Mouse (Mus musculus) midbrain, embryonic 11.5 days (tissue): ENCODE results near the gene Kif20b. TPM values are rescaled to one million over a fixed set of nuclear protein-coding genes. Genes with fewer than 3 reads are reported as not detected.

Experiments
- ATAC-seq: fragments of 200-750 bp; cut with Nextera tagmentation; 2 replicates; pipeline ENCODE4 v1.8.0; 2017; ENCODE audit warnings: moderate TSS enrichment, moderate library complexity; ENCODE audit not compliant: low FRiP score
- DNase-seq: peaks from one replicate; pipeline ENCODE4 v3.0.0; 2015; ENCODE audit warnings: low spot score; ENCODE audit errors: missing footprints
- H3K27ac ChIP-seq: fragments of 300-500 bp; sonication (generic); 2 replicates; pipeline ENCODE4 v1.5.1; 2014; ENCODE audit warnings: low read depth, low read length
- H3K27me3 ChIP-seq: fragments of 300-500 bp; sonication (generic); 2 replicates; pipeline ENCODE4 v1.6.1; 2014; ENCODE audit warnings: mild to moderate bottlenecking, low read length, moderate library complexity, mixed read lengths; ENCODE audit not compliant: control insufficient read depth, insufficient read depth
- H3K36me3 ChIP-seq: fragments of 300-500 bp; sonication (generic); 2 replicates; pipeline ENCODE4 v1.6.1; 2014; ENCODE audit warnings: mild to moderate bottlenecking, low read length, moderate library complexity, mixed read lengths; ENCODE audit not compliant: control insufficient read depth, insufficient read depth
- H3K4me1 ChIP-seq: fragments of 300-500 bp; sonication (generic); 2 replicates; pipeline ENCODE4 v1.6.1; 2014; ENCODE audit warnings: low read length; ENCODE audit not compliant: control insufficient read depth, insufficient read depth
- H3K4me2 ChIP-seq: fragments of 300-500 bp; sonication (generic); 2 replicates; pipeline ENCODE4 v1.6.1; 2014; ENCODE audit warnings: mild to moderate bottlenecking, moderate library complexity
- H3K4me3 ChIP-seq: fragments of 300-500 bp; sonication (generic); 2 replicates; pipeline ENCODE4 v1.5.1; 2014; ENCODE audit warnings: low read depth, low read length
- H3K9ac ChIP-seq: fragments of 300-500 bp; sonication (generic); 2 replicates; pipeline ENCODE4 v1.6.1; 2014; ENCODE audit warnings: low read length
- H3K9me3 ChIP-seq: fragments of 300-500 bp; sonication (generic); 2 replicates; pipeline ENCODE4 v1.6.1; 2016; ENCODE audit warnings: low read length; ENCODE audit not compliant: control insufficient read depth
- WGBS: fragments of 180-500 bp; shearing (Covaris S2); extraction: QIAGEN DNeasy Blood & Tissue Kit; methylation state at CpG from one replicate; pipeline ENCODE4 v1.1.7; 2014; 5-methylcytosine and 5-hydroxymethylcytosine counted together
- polyA plus RNA-seq: library from polyadenylated mRNA; unstranded; fragments of >200 nt; fragmentation: Nextera tagmentation; extraction: Ambion mirVana; gene quantifications from 2 replicates; pipeline ENCODE4 v1.2.1, GENCODE M21; 2014

The Kif20b gene
- polyA plus RNA-seq = 66.6 and 67.6 TPM in 2 replicates

DNA sequence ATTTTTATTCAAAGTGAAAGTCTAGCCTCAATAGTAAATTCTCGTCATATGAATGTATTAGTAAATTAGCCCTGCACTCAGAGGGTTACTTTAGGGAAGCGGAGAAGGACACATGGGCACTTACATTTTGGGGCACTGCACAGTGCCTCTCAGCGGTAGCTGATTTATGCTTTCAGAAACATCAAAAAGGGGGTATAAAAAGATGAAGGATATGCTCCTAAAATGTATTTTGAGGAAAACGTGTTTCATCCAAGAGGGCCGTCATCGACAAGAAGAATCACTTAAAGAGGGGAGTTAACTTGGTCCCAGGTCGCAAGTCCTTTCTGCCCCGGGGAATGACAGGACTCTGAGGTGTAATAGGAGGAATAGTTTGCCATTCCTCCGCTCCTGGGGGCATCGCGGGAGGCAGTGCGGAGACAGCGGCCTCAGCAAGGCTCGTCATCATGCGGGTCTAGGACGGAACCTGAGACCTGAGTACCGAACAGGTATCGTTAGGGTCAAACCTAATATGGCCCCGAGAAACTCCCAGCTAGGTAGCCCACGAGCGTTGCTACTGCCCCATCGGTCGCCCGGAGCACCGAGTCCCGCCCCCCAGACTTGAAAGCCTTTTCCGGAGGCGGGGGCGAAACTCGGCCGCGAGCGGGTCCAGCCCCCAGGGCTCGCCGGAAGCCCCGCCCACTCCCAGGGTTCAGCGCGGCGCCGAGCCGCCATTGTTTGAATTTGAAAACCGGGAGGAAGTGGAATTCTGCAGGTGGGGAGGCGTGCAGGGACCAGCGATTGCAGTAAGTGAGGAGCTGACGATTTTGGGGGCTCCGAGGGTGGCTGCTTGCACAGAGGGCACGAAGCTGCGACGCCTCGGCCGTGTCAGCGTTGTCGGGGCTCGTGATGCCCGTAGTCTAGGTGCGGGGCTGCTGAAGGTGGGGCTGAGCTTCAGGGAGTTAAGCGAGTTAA is at the start of gene Kif20b:
Gene Kif20b, plus strand, starts transcription at position 710 of the 951 bp plus-strand sequence.
- under 1% methylated on average over 57 of the region's 57 CpGs for WGBS
- H3K9me3 ChIP-seq = no peaks in the 10 kb centered on the region
- peak; percentile 97 for ATAC-seq
- H3K27me3 ChIP-seq = no peaks in the 10 kb centered on the region
- peak within 1 kb of the TSS; percentile 59 for H3K4me2 ChIP-seq
- no peaks in the 10 kb centered on the region; the same call in 1 of the 2 replicates for H3K4me1 ChIP-seq
- peak within 1 kb of the TSS; percentile 69 for H3K4me3 ChIP-seq
- H3K27ac ChIP-seq = no peak within 1 kb of the TSS
- H3K9ac ChIP-seq = peak within 1 kb of the TSS; percentile 77
- peak; percentile 98 for DNase-seq
- no peaks in the 10 kb centered on the region for H3K36me3 ChIP-seq

DNA sequence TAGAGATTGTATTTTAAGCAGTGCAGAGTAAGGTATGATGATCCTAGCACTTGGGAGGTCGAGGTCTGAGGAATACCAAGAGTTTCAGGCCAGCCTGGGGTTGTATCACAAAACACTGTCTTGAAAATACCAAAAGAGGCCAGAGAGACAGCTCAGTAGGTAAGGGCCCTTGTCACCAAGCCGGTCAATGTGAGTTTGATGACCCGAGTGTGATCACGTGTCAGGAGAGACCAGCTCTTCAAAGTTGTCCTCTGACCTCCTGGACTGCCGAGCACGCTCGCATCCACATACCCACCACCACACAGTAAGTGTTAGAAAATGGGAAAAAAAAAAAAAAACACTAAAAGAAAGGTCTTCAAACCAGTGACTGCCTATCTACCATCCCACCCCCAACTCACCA is 45.5 kb upstream of the Kif20b start:
- no peak overlapping the region for H3K27ac ChIP-seq
- no peak overlapping the region for H3K4me3 ChIP-seq
- no peaks in the 10 kb centered on the region for H3K27me3 ChIP-seq
- peaks cover 13% of the 10 kb centered on the region for H3K4me1 ChIP-seq
- H3K4me2 ChIP-seq = no peak overlapping the region
- DNase-seq (no peak), ATAC-seq (no peak)
- H3K9ac ChIP-seq = no peak overlapping the region
- 79% methylated on average over 7 of the region's 7 CpGs for WGBS
- no peaks in the 10 kb centered on the region for H3K36me3 ChIP-seq
- H3K9me3 ChIP-seq = no peaks in the 10 kb centered on the region

- no peaks in the 10 kb centered on the region for H3K9me3 ChIP-seq
- no peaks in the 10 kb centered on the region for H3K36me3 ChIP-seq
- DNase-seq = peak; percentile 97
- peak overlapping the region; percentile 75 for H3K4me2 ChIP-seq
- peak; percentile 93 for ATAC-seq
- under 1% methylated on average over 45 of the region's 45 CpGs for WGBS
- H3K4me1 ChIP-seq = peaks cover 13% of the 10 kb centered on the region
- H3K27ac ChIP-seq = peak overlapping the region; percentile 96
- H3K27me3 ChIP-seq = no peaks in the 10 kb centered on the region
- peak overlapping the region; percentile 97 for H3K9ac ChIP-seq
- H3K4me3 ChIP-seq = peak overlapping the region; percentile 87
Observed at GRCm38 (mm10) chr19:34877898-34878602, 44.1 kb upstream of the Kif20b start.

DNA sequence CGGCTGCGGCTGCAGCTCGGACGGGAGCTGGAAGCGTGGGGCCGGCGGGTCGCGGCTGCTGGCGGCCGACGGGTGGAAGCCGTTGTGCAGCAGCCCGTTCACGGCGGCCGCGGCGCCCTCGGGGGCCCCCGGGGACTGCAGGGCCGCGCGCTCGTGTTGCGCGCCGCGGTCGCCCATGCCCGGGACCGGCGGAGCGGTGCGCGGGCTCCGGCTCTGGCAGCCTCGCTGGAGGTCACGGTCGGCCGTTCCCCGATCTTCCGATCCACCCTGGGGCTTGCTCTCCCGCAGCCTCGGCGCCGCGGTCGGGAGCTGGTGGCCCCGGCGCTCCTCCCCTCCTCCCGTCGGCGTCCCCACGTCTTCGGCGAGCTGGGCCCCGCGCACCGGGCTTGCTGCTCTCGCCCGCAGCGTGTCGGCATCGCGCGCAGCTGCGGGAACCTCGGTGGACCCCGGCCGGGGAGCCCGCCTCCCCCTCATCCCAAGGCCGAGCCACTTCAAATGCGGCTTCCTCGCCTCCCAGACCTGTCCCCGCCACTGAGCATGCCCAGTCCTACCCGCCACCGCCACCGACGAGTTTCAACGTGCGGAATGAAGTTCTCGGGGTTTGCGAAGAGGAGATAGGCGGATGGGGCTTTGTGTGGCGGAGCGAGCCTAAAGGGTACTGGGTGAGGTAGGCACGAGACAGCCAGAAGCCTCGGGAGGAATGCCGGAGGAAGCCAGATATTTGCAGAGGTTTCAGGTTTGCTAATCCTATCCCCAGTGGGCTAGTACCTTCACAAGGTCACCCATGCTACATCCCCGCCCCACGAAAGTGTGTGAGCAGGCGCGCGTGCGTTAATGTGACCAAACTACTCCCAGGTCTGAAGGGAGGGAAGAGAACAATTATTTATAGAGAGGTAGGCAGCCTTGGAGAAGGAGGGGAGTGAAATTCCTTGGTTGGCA is 43.3 kb upstream of the Kif20b start, which contains the start of gene Pank1:
Gene Pank1, minus strand, starts transcription at position 853 of the 939 bp plus-strand sequence.
- Histone ChIP-seq H3K4me2 (peak within 1 kb of the TSS; percentile 75), H3K9me3 (no peaks in the 10 kb centered on the region), H3K4me1 (peaks cover 13% of the 10 kb centered on the region), H3K27me3 (no peaks in the 10 kb centered on the region), H3K36me3 (no peaks in the 10 kb centered on the region), H3K27ac (peak within 1 kb of the TSS; percentile 96), H3K4me3 (peak within 1 kb of the TSS; percentile 87), H3K9ac (peak within 1 kb of the TSS; percentile 97)
- DNase-seq (peak; percentile 98), ATAC-seq (peak; percentile 83)
- under 1% methylated on average over 78 of the region's 96 CpGs for WGBS

- 26% methylated on average over 6 of the region's 6 CpGs for WGBS
- Histone ChIP-seq H3K9ac (peak overlapping the region; percentile 97), H3K36me3 (no peaks in the 10 kb centered on the region), H3K4me1 (peaks cover 13% of the 10 kb centered on the region), H3K9me3 (no peaks in the 10 kb centered on the region), H3K27me3 (no peaks in the 10 kb centered on the region), H3K4me2 (peak overlapping the region; percentile 75), H3K27ac (no peak overlapping the region; the same call in 1 of the 2 replicates), H3K4me3 (peak overlapping the region; percentile 87)
- DNase-seq (peak; percentile 83), ATAC-seq (no peak)
Observed at GRCm38 (mm10) chr19:34879624-34880023, 42.5 kb upstream of the Kif20b start.

DNA sequence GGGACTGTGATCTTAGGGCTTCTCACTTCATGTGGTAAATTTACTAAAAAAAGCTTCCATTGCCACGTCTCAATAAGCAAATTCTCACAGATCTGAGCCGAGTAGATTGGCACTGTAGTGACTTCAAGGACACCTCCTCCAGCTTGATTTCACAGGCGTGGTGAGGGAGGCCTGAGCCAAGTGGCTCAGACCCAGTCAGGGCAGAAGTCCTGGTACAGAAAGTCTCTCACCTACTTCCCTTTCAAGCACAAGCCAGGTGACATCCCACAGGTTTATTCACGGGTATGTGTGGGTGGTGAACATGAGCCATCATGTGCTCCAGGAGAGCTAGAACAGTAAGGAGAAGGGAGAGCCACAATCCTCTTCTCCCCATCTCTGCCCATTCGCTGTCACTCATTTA is 41.0 kb upstream of the Kif20b start:
- 76% methylated on average over 5 of the region's 5 CpGs for WGBS
- Histone ChIP-seq H3K4me1 (peaks cover 13% of the 10 kb centered on the region), H3K36me3 (no peaks in the 10 kb centered on the region), H3K27me3 (no peaks in the 10 kb centered on the region), H3K9ac (no peak overlapping the region), H3K27ac (no peak overlapping the region), H3K4me2 (no peak overlapping the region), H3K9me3 (no peaks in the 10 kb centered on the region), H3K4me3 (no peak overlapping the region)
- ATAC-seq = no peak
- DNase-seq = no peak

- DNase-seq = no peak
- no peaks in the 10 kb centered on the region for H3K9me3 ChIP-seq
Observed at GRCm38 (mm10) chr19:34882443-34882842, 39.7 kb upstream of the Kif20b start.

GRCm38 (mm10) chr19:34883526-34884224 is 38.5 kb upstream of the Kif20b start:
- H3K27ac ChIP-seq = no peak overlapping the region
- no peak overlapping the region for H3K4me2 ChIP-seq
- no peaks in the 10 kb centered on the region for H3K27me3 ChIP-seq
- no peak for ATAC-seq
- no peak for DNase-seq
- no peaks in the 10 kb centered on the region for H3K36me3 ChIP-seq
- no peak overlapping the region for H3K4me3 ChIP-seq
- peaks cover 9% of the 10 kb centered on the region; the same call in 1 of the 2 replicates for H3K4me1 ChIP-seq
- 84% methylated on average over 3 of the region's 3 CpGs for WGBS
- no peak overlapping the region for H3K9ac ChIP-seq
- H3K9me3 ChIP-seq = no peaks in the 10 kb centered on the region

More at GRCm38 (mm10) chr19:34882443-34882842, 39.7 kb upstream of the Kif20b start:
- no peaks in the 10 kb centered on the region for H3K27me3 ChIP-seq
- no peak overlapping the region for H3K4me3 ChIP-seq
- ATAC-seq = no peak
- no peaks in the 10 kb centered on the region for H3K36me3 ChIP-seq
- no peak overlapping the region for H3K27ac ChIP-seq
- no peak overlapping the region for H3K4me2 ChIP-seq
- no peak overlapping the region for H3K9ac ChIP-seq
- 84% methylated on average over 2 of the region's 2 CpGs for WGBS
- peaks cover 10% of the 10 kb centered on the region for H3K4me1 ChIP-seq
